Mouse (Mus musculus) testis, adult 2 months (tissue): ENCODE data around the gene Kcnk6.
A peak's percentile ranks its signal among the peaks of the same experiment; 100 is the strongest.

Source experiments
- CTCF ChIP-seq: fragments of 200-500 bp; IDR thresholded peaks from 2 replicates; pipeline ENCODE4 v1.5.1; 2012; ENCODE audit warnings: low read depth, mild to moderate bottlenecking, inconsistent platforms, low read length, moderate library complexity; ENCODE audit not compliant: control insufficient read depth, insufficient read depth, insufficient replicate concordance
- POLR2A ChIP-seq: fragments of 200-500 bp; IDR thresholded peaks from 2 replicates; pipeline ENCODE4 v1.6.1; 2012; ENCODE audit warnings: low read depth, mild to moderate bottlenecking, inconsistent platforms, low read length, moderate library complexity; ENCODE audit not compliant: control insufficient read depth

- 0 out of 2 replicates have a peak, but pooled peaks have one; percentile 28 for TF ChIP-seq POLR2A
- TF ChIP-seq CTCF: no peak
These were observed 20.7 kb downstream of the Kcnk6 start for GRCm38 (mm10) chr7:29211415-29212198.
